Mouse (Mus musculus): ENCODE data around the gene Gm37419. TPM values are rescaled to one million over a fixed set of nuclear protein-coding genes. Genes with fewer than 3 reads are reported as not detected.

The Gm37419 gene
- total RNA-seq, 2 experiments from 2014 or later, result not detected

- no peak for DNase-seq
These were observed 7.9 kb upstream of the Gm37419 start for GRCm38 (mm10) chr16:23980201-23980870.

- peak; percentile 67 for DNase-seq
These were observed 7.1 kb upstream of the Gm37419 start for GRCm38 (mm10) chr16:23980991-23981720.

GRCm38 (mm10) chr16:23981925-23982851 is 6.1 kb upstream of the Gm37419 start:
- DNase-seq, result peak; percentile 87

GRCm38 (mm10) chr16:23982891-23983588 is 5.2 kb upstream of the Gm37419 start:
- DNase-seq, result peak; percentile 89

GRCm38 (mm10) chr16:23984183-23984582 is 4.1 kb upstream of the Gm37419 start:
- peak; percentile 93 for DNase-seq

- peak; percentile 72 for DNase-seq
These were observed 3.4 kb upstream of the Gm37419 start for GRCm38 (mm10) chr16:23984760-23985466.

- peak; percentile 74 for DNase-seq
These were observed 2.8 kb upstream of the Gm37419 start for GRCm38 (mm10) chr16:23985467-23985861.

GRCm38 (mm10) chr16:23986176-23986575 is 2.1 kb upstream of the Gm37419 start:
- DNase-seq, result no peak

- peak; percentile 62 for DNase-seq
These were observed 1.4 kb upstream of the Gm37419 start for GRCm38 (mm10) chr16:23986871-23987270.

- DNase-seq, result peak; percentile 71
These were observed 733 bp upstream of the Gm37419 start for GRCm38 (mm10) chr16:23987341-23988156.

- DNase-seq, result no peak
These were observed 171 bp upstream of the Gm37419 start for GRCm38 (mm10) chr16:23988157-23988465.

- peak; percentile 68 for DNase-seq
These were observed 1.2 kb downstream of the Gm37419 start for GRCm38 (mm10) chr16:23989209-23990160.

GRCm38 (mm10) chr16:23990161-23990970 is 2.1 kb downstream of the Gm37419 start:
- DNase-seq, result no peak

- DNase-seq, result peak; percentile 97
These were observed 2.9 kb downstream of the Gm37419 start for GRCm38 (mm10) chr16:23991170-23991569.

GRCm38 (mm10) chr16:23991846-23992580 is 3.7 kb downstream of the Gm37419 start:
- DNase-seq, result no peak

- DNase-seq, result peak; percentile 49
These were observed 5.4 kb downstream of the Gm37419 start for GRCm38 (mm10) chr16:23993351-23994321.
